Mouse (Mus musculus): Measurements from ENCODE around the gene Ubap1l.

Gene Ubap1l

DNA sequence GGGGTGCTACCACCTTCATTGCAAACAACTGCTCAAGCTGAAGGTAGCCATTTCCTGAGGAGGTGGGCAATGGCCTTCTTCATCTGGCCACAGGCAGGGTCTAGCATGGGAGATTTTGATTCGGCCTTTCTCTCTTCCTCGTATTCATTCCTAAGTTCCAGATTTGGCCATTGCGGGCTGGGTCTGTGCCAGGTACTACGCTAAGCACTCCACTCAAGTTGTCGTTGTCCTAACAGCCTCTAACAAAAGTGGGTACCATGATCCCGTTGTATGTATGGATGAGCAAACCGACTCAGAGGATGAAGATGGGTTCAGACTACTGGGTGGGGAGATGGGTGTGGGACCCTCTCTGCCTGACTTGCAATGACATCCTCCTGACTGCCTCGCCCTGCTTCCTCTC is 49.5 kb downstream of the Ubap1l start:
- DNase-seq (ENCODE audit: low spot score) = no peak

DNA sequence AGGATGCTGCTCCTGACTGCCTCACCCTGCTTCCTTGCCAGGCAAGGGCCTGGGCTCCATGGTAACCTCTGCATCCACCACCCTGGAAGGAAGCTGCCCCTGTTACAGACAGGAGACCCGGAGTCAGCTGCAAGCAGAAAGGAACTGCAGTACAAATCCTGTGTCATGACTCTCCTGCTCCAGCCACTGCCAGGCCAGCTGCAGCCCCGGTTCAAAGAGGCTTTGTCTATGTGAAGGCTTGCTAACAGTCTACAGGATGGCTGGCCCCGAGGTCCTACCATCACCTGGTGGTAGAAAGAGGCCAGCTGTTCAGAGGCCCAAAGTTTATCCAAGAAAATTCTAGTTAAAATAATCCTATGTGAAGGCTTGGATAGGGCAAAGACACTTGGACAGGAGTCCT is 50.5 kb downstream of the Ubap1l start:
- DNase-seq (ENCODE audit: low spot score) = peak; percentile 40

DNA sequence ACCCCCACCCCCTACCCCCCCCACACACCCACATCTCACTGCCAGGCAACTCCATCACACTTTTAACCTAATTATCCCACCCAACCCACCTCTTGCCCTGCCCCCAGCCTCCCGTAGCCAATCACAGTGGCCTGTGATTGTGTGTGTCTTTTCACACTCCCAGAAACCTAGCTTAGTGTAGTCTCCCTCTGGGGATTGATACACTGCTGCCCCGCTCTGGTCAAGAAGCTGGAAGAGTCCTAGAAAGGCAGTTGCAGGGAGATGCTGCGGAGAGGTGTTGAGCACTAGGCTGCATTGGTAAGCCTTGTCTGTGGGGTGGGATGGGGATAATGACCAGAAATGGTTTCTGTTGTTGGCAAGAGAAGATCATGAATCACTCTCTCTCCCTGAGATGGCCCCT is 56.9 kb downstream of the Ubap1l start:
- no peak for DNase-seq (ENCODE audit: low spot score)

DNA sequence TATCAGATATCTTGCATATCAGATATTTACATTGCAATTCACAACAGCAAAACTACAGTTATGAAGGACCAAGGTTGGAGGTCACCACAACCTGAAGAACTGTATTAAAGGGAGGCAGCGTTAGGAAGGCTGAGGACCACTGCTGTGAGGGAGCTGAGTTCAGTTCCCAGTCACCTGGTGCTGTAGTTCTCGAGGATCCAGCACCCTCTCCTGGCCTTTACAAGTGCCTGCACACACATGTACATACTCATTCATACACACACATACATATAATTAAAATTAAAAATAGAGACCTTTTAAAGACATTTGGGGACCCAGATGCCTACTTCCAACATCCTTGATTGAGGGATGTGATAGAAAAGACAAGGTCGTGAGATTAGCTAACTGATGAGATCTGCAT is 58.8 kb downstream of the Ubap1l start:
- DNase-seq (ENCODE audit: low spot score) = no peak

DNA sequence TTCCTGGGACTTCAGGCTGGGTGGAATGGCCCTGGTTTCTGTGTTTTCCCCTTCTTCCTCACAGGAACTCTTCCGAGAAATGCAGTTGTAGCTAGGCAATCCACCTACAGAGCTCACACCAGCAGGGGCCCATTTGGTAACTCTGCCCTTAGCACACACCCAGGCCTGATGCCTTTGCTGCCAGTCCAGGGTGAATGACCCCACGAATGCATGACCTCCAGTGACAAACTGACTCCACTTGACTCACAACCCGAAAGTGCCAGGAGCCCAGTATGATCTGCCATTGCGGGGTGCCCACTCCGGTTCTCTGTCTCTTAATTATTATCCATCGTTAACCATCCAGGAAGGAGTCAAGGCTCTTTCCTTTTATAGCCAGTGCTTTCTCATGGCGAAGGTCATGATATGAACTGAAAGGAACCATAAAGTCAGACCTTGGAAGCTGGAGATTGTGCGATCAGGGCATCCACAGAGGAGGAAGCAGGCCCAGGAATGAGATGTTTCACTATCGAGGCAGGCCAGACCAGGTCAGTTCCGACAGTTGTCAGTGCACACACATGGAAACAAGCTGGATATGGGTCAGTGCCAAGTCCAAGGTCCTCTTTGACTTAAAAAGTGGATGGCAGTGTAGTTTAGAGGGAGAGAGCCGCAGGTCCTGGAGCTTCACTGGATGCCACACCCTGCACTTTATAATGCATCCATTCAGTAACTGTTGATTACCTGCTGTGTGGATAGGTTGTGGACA is 62.1 kb downstream of the Ubap1l start, which contains the start of gene Slc51b:
TSS of gene Slc51b (minus strand) at position 196 of the 742 bp plus-strand sequence.
- DNase-seq (ENCODE audit: low spot score) = no peak

DNA sequence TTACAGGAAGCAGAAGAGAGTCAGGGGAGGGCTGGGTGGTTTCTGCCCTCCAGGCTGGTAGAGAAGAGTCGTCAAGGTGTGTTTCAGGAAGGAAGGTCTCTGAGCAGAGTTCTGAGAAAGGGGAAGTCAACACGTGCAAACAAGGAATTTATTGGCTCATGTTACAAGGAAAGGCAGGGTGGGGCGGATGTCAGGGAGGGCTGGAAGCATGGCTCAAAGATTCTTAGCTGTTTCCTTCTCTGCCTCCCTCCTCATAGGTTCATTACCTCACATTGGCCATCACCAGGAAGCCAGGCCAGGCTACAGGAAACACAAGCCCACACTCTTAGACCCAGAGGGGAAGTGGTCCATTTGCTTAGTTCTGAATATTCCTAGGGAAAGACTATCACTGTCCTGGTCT is 63.6 kb downstream of the Ubap1l start:
- DNase-seq (ENCODE audit: low spot score) = no peak

DNA sequence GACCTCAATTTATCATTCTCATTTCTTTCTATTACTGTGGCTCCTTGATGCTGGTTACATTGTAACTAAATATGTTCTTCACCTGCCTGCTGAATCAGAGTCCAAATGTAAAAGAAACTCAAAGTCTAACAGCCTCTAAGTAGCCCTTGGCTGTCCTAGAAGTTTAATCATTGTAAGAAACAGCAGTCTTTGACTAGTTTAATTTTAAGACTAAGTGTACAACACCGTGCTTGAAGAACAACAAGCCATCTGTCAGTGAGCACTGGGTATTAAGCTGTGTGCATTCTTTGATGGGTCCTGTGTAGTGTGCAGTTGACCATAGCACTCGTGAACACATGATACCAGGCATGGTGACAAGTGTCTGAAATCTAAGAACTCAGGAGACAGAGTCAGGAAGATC is 66.7 kb downstream of the Ubap1l start:
- no peak for DNase-seq (ENCODE audit: low spot score)

DNA sequence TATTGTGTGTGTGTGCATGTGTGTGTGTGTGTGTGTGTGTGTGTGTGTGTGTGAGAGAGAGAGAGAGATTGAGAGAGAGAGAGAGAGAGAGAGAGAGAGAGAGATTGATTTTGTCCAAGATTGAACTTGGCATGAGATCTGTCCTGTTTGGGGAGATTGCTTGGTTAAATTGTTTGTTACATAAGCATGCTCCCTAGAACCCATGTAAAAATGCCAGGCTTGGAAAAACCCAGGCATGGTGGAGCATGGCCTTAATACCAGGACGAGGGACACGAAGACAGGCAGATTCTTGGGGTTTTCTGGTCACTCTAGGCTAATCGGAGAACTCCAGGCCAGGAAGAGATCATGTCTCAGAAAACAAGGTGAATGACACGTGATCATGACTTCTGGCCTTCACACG is 67.2 kb downstream of the Ubap1l start:
- DNase-seq (ENCODE audit: low spot score) = no peak

Measured in layer of hippocampus, adult 11-12 months (tissue).